Mouse (Mus musculus) kidney, postnatal 10 days (tissue): Measurements from ENCODE around the gene Kmt5c.
A peak's percentile ranks its signal among the peaks of the same experiment; 100 is the strongest.

Experiments
- DNase-seq: peaks from one replicate; pipeline ENCODE4 v3.0.0; 2021; ENCODE audit warnings: mixed read lengths

The Kmt5c gene

DNA sequence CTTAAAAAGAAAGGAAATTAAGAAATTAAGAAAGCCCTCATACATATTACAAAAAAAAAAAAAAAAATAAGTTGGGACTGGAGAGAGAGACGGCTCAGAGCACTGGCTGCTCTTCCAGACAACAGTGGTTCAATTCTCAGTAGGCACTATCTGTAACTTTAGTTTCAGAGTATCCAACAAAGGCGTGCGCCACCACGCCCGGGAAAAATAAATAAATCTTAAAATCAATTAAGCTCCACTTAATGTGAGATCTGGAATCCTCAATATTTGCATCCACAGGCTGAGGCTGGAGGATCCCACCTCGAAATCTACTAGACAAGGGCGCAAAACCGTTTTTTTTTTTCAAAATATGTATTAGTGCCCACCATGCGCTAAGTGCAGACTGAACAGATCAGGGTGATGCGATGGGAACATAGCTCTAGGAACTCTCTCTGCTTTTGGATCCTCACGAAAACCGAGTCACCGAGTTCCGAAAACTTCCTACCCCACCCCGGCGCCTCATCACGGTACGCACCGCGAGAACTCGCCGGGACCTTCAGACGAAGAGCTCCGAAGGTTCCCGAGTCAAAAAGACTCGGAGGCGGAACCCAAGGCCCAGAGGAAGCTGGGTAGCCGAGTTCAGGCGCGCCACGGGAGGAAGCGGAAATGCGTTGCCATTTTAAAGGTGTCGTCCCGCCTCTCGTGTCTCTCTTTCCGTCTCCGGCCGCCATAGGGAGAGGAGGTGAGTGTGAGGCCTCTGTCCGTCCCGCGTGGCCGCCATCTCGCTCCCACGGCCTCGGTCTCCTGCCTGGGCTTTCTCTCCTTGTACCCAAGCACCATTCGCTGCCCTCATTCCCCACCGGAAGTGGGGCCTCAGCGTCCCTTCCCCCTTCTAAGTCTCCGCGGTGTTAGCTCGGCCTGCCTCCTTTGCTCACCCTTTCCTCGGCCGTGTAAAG lies 52.6 kb downstream of the Kmt5c start, which contains the start of gene Rpl28:
Rpl28 (plus strand) TSS at position 597 of the 935 bp plus-strand sequence.
- DNase-seq = peak; percentile 97

- peak; percentile 31 for DNase-seq
These were observed 53.3 kb downstream of the Kmt5c start for GRCm38 (mm10) chr7:4793248-4793647.

DNA sequence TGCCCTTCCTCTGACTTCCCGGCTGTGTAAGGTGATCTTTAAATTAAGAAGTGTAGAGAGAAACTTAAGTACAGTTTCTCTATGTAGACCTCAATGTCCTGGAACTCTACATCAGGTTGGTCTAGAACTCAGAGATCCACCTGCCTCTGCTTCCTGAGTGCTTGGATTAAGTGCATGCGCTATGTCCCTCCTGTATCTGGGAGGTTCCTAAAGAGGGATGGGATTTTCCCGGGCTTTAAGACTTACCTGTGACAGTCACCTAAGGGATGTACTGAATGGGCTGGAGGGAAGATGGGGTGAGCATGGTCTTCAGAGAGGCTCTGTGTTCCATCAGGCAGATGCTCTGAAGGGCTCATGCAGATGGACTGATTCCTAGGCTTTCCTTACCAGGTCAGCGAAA lies 53.8 kb downstream of the Kmt5c start:
- DNase-seq = no peak

DNA sequence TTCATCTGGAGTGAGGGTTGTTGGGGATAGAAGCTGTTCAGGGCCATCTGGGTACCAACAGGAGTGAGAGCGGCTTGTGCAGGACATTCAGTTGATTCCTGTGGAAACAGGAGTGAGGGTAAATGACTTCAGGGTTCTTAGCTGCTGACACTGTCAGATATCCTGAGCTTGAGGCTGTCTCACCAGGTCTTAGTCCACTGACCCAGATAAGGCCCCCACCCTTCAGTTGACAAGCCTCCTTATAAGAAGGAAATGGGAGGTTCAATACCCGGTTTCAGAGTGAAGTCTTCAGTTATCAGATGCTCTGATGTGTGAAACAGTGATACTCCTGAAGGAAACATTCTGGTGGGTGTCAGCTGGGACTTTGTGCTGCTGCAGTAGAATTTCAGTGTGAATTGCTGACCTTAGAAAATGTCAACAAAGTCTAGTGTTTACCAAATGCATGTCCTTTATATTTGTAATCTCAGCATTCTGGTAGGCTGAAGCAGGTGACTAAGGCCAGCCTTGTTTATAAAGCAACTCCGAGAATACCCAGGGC lies 54.8 kb downstream of the Kmt5c start:
- DNase-seq = no peak

DNA sequence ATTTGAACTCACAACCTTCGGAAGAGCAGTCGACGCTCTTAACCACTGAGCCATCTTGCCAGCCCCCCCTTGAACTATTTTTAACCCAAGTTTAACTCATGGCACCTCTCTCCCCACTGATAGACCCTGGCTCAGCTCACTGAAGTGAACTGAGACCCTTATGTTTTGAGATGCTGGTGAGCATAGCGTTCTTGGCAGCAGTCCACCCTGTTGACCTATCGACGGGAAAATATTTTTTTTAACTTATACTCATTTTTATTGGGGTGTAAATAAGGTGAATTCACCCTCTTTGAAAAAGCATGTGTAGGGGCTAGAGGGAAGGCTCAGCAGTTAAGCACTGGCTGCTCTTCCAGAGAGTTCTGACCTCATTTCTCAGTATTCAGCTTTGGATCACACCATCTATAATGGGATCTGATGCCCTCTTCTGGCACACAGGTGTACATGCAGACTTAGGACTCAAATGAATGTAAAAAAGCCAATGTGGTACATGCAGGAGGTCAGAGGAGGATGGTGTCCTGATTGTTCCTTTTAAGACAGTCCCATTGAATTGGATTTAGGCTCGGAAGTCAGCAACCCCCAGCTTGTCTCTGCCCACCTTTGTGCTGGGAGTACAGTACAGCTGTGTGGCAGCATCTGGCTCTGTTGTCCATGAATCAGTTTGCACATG lies 56.0 kb downstream of the Kmt5c start:
- DNase-seq = peak; percentile 18
